Mouse (Mus musculus) liver, postnatal 0 days (tissue): Measurements from ENCODE around the gene Tmem86a.

Experiments
- CTCF ChIP-seq: sonication (generic); IDR thresholded peaks from 2 replicates; pipeline ENCODE4 v1.5.1; 2016; ENCODE audit warnings: antibody characterized with exemption, low read depth
- EP300 ChIP-seq: IDR thresholded peaks from 2 replicates; pipeline ENCODE4 v1.6.1; 2016; ENCODE audit warnings: antibody characterized with exemption, low read depth, mild to moderate bottlenecking

- TF ChIP-seq EP300 (no peak), CTCF (no peak)
Measured at GRCm38 (mm10) chr7:47066942-47067341, 16.5 kb downstream of the Tmem86a start.
